Mouse (Mus musculus): ENCODE data around the gene Ube3b. TPM values are rescaled to one million over a fixed set of nuclear protein-coding genes. Genes with fewer than 3 reads are reported as not detected.

The Ube3b gene
- polyA plus RNA-seq (2015; fragmentation: Nextera tagmentation; extraction: Ambion mirVana): 29.4 and 29.7 TPM in 2 replicates

DNA sequence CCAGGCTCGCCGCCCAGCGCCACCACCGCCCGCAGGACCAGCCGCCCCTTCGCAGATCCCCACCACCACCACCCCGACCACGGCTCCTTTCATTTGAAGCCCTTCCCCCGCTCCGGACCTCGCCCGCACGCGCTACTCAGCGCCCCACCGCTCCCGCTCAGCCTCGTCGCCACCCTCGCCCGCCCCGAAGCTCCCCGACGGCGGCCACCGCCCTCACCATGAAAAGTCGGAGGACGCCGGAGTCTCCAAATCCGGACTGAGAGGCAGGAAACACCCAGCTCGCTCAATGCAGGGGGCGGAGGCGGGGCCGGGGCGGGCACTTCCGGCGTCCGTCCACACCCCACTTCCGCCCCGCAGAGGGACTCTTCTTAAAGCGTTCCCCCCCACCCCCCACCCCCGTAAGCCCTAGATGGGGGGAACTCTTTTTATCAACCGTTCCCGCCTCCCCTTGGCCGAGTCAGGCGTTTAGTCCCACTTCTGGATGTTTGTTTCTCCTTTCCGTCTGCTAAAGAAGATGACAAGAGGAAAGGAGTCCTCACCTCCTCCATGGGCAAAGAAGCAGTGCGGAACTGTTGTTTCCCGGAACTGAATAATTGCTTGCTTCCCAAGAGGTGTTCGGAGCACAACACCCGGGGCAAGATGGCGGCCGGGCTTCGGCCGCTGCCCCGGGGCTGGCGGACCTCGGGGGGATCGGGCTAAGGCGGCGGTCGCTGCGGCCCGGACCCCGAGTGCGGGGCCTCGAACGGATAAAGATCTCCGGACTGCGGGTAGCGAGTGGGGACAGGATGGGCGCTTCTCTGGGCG is at the start of gene Ube3b, which contains the start of gene Kctd10:
TSS of gene Ube3b (plus strand) at position 399 of the 804 bp plus-strand sequence.
TSS of gene Kctd10 (minus strand) at position 300 of the 804 bp plus-strand sequence.
- DNase-seq (ENCODE audit: low spot score): peak; percentile 94

DNA sequence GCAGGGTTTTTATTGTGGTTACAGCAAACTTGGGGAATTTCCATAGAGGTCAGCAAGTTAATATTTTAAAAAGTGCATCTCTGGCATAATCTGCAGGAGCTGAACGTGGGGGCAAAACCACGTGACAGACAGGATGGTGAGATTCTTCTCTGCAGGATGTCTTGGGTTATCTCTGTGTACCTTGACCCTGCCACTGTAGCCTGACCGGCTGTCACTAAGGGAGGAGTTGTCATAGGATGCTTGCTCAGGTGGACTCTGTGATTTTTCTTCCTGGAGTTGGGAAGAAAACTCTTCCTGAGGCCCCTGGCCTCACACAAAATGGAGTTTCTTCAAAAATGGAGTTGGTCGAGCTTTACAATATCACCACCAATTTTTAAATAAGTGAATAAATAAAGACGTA is 37.4 kb upstream of the Ube3b start:
- no peak for DNase-seq (ENCODE audit: low spot score)

DNA sequence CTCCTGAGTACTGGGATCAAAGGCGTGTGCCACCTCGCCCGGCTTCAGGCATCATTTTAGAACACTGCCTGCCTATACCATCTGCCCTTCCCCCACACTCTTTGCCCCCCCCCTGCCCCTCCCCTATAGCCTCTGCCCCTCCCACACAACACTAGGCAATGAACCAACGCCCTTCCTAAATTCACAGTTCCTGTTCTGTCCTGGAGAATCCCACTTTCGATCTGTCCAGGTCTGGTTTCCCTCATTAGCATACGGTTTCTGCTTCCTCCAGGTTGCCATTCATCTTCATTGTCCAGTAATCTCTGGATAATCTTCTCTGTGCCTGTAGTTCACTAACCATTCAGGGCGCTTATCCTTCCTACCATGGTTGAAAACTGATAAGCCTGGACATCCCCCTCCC is 36.8 kb upstream of the Ube3b start:
- DNase-seq (ENCODE audit: low spot score): no peak

DNA sequence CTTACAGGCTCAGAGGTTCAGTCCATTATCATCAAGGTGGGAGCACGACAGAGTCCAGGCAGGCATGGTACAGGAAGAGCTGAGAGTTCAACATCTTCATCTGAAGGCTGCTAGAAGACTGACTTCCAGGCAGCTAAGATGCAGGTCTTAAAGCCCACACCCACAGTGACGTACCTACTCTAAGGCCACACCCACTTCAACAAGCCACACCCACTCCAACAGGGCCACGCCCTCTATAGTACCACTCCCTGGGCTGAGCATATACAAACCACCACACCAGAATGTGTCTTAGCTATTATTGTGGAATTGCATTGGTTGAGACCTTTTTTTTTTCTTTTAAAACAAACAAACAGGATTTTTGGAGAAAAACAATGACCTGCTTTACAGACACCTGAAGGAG is 34.9 kb upstream of the Ube3b start:
- DNase-seq (ENCODE audit: low spot score): peak; percentile 38

DNA sequence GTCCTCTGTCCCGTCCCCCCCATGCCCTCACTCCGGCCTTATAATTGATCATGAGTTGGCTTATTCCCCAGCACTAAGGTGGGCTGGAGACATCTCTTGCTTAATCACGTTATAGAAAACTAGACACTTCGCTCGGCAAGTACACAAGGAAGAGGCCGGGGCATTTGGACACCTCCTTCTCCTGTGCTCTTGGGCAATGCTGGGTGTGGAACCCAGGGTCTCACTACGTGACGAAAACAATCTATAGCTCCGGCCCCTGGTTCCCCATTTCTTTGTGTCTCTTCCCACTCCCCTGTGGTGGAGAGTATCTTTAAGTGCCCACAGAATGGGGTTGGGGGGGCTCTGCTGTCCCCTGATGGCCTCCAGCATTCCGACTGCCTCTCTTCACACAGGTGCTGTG is 33.4 kb upstream of the Ube3b start:
- no peak for DNase-seq (ENCODE audit: low spot score)

DNA sequence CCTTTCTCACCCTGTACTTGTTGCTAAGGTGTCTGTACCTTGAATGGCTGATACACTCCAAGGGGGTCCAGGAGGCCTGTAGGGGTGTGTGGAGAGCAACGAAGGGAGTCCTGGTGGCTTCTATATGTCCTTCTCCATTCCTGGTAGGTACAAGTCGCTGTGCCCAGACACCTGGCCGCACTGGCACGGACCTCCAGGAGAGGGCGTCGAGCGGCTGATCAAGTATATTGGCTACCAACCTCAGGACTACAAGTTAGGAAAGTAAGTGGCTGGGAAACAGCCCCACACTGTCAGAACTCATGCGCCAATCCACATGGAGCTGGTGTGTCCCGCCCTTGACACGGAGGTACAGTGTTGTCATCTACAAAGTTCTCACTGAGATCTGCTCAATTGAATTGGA is 28.9 kb upstream of the Ube3b start:
- no peak for DNase-seq (ENCODE audit: low spot score)

DNA sequence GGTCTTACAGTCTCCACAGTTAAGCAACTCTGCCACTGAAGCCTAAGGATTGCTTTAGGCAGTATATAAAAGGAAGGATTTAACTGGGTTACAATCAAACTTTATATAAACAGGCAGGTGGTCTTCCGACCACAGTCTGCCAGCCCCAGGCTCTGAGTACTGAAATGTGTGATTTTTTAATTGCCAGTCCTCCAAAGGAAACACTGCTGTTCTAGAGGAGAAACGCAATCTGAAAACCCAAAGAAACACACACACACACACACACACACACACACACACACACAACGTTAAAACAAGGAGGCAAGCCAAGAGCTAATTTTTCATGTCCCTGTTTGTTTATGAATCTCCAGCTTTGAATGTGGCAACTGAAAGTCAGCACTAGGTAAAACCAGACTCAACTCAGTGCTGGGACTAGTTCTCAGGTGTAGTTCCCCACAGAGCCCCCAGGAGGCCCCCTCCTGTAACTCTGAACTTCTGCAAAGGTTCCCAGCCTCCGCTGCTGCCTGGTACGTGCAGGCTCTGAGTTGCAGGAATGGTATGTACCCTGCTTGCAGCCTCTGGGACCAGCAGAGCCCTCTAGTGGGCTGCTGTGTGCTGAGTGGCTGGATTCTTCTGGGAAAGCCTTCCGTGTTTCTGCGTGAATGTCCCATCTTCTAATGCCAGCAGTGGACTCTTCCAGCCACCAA is 24.0 kb upstream of the Ube3b start:
- peak; percentile 85 for DNase-seq (ENCODE audit: low spot score)

DNA sequence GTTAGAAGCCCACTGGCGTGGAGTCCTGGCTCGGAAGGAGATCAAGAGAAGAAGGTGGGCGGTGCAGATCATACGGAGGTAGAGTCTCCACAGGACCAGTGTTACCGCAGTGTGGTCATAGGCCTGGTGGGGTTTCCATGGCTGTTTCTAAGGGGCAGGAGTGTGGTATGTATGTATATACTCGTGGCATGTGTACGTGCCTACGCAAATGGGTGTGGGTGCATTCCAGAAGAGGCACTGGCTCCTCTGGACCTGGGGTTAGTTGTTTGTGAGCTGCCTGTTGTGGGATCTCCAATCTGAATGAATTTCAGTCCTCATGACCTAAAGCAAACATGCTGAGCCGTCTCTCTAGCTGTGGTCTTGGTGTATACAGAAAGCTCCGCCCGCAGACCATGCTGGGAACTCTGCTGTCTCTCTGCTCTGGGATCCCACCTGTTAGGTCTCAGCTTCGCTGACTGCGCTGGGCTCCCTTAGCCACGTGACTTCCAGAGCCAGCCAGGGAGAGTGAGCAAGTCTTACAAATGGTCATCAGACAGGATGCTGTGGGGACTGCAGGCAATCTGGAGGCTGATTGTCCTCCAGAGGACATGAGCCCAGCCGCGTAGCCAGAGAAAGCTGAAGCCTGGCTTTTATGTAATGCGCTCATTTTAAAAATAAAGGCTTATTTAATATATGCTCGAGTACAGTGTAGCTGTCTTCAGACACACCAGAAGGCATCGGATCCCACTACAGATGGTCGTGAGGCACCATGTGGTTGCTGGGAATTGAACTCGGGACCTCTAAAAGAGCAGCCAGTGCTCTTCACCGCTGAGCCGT is 23.3 kb upstream of the Ube3b start:
- DNase-seq (ENCODE audit: low spot score): no peak

DNA sequence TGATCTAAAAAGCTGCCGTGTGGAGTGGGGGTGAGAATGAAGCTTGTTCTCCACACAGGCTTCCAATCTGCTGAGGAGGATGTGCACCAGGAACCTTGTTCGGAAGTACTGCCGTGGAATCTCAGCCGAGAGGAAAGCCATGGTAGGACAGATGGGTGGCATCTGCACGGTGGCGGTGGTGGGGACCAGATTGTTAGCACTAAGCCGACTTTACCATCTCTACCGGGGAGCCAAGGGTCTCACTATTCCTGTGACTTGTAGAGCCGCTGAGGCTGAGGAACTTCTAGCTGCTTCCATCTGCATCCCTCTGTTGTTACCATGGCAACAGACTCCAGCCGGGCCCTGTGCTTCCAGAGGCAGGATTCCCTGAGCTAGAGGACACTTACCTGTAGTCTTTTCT is 21.6 kb upstream of the Ube3b start:
- no peak for DNase-seq (ENCODE audit: low spot score)

DNA sequence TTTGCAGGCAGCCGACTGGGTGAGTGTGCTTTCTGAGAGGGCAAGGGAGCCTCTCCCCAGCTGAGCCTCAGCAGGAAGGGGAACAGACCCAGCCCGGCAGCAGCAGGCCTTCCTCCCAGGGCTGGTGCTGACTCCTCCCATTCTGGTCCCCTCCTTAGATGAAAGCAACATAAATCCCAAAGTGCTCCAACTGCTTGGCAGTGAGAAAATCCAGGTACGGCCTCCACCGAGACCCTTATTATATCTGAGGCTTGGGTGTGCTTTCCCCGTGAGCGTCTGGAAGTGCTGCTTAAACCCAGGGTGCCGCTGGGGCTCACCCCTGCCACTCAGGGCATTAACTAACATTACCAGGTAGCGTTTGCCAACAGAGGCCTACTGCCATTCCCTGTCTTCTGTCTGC is 20.8 kb upstream of the Ube3b start:
- no peak for DNase-seq (ENCODE audit: low spot score)

DNA sequence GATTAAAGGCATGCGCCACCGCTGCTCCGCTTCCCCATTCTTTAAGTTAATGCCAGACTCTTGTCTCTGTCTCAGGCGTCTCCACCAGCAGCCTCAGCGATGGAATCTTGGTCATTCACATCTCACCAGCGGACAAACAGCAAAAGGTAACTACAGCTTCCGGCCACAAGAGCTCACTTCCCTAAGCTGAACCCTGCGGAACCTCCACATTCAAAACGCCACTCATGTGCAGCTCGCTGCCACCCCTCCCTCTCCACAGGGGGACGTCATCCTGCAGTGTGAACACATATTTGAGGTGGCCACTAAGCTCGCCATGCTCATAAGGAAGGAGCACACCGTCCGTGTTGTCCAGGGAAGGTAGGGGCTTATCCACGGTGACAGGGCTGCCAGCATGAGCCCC is 19.4 kb upstream of the Ube3b start:
- no peak for DNase-seq (ENCODE audit: low spot score)

DNA sequence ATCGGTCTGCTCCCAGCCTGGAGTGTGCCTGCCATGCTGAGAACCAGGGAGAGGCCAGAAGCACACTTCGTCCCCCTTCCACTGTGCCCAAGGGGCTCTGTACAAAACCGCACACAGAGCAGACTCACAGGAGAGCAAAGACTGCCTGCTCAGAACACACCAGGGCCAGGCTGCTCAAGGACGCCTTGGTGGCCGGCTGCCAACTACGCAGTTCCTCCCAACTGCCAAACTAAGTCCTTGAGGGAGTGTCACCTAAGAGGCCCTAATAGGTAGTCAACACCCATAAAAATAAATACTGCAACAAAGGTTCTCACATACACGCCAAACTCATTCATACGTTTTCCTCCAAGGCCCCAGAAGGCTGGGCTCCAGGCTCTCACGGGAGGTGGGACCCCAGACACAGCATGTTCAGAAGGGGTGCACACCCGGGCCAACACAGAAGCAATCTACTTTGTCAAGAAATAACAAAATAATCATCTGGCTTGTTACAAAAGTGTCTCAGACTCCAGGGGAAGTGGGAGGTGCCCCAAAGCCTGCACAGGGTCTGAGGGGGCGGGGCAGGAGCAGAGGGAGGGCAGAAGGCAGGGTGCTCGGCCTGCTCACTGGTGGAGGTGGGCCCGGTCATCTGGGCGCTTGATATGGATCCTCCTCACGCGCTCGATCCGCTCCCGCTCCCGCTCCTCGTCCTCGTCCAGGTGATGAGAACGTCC is 15.2 kb upstream of the Ube3b start:
- no peak for DNase-seq (ENCODE audit: low spot score)

DNA sequence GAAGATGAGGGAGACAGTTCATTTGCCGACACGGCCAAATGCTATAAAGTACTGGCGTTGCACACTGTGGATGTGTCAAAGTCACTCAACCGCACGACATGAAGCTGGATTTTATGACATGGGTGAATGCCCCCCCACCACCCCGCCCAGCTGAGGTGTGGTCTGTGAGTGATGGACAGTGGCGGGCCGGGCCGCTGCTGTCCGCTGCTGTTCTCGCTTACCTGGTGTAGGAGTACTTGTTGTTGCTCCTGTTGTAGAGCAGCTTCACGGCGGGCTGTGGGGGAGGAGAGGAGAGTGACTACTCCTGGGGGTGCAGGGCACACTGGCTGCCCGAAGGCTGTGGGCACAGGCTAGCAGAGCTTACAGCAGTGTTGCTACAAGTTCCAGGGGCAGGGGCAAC is 12.3 kb upstream of the Ube3b start:
- DNase-seq (ENCODE audit: low spot score): no peak

DNA sequence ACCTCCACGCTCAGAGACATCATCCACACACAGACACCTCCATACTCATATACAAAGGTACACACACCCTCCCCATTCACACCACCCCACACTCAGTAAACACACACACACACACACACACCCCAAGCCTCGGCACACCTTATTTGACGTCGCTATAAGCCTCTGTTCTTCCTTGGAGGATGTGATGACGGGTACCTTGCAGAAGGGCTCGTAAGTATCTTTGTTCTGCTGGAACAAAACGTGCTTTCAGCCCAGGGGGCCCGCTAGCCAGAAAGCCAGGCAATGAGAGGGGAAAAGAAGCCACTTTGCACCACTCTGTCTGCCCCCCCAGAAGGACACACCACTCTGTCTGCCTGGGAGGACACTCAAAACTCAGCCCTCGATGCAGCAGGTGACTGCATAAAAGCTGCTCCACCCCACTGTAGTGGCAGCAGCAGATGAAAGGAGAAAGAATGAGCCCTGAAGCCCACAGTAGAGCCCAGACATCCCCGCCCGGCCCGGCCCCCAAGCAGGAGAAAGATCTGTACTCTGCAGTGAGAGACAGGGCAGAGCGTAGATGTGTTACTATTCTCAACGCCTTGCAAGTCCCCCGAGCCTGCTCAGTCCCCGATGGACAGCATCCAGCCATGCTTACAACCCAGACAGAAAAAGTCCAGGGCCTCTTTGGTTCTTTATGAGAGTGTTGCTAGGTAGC is 11.5 kb upstream of the Ube3b start:
- DNase-seq (ENCODE audit: low spot score): no peak

DNA sequence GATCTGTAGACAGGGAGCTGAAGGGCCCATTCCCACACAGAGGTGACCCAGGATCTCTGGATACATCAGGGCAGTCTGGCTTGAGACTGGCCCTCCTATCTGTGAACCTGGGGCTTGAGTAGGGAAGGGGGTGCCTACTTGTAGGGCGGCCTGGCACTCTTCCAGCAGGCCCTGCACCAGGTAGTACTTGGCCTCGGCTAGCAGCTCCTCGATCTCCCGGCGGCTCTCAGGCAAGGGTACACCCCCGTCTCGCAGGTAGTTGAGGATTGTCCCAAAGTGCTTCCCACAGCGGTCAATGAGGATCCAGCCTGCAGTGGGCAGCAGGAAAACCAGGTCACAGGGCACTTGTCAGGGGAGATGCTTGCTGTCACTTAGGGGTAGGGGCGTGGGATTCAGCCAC is 10.5 kb upstream of the Ube3b start:
- no peak for DNase-seq (ENCODE audit: low spot score)

DNA sequence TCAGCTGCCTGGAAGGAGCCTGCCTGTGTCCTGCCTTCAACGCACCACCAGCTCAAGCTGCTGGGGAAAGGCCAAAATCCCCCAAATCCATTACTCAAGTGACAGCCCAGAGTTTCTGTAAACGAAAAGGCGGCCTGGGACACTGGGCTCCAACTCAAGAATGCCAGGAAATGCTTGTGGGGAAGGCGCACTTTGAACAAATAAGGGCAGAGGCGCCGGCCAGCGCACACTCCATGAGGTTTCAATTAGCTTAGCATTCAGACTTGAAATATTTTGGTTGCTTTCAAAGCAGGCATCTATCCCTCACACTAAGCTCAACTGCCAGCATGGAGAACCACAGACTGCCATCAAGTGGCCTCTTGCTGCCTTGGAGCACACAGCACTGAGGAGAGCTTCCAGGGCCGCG is 10.0 kb upstream of the Ube3b start:
- DNase-seq (ENCODE audit: low spot score): no peak

DNA sequence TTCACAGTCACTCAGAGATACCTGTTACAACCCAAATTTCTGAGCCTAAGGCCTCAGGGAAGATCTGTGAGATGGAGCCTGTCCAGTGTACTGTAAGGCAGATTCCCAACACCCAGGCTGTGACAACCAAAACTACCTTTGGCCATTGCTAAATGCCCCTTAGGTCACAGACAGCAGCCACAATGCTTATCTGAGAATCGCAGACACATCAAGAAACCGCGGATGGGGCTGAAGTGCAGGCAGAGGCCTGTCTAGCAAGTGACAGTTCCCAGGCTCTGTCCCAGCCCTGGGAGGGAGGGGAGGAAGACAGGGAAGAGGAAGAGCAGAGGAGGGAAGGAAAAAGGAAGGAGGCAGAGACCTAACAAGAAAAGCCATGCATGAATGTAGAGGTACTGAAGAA is 9.1 kb upstream of the Ube3b start:
- no peak for DNase-seq (ENCODE audit: low spot score)

DNA sequence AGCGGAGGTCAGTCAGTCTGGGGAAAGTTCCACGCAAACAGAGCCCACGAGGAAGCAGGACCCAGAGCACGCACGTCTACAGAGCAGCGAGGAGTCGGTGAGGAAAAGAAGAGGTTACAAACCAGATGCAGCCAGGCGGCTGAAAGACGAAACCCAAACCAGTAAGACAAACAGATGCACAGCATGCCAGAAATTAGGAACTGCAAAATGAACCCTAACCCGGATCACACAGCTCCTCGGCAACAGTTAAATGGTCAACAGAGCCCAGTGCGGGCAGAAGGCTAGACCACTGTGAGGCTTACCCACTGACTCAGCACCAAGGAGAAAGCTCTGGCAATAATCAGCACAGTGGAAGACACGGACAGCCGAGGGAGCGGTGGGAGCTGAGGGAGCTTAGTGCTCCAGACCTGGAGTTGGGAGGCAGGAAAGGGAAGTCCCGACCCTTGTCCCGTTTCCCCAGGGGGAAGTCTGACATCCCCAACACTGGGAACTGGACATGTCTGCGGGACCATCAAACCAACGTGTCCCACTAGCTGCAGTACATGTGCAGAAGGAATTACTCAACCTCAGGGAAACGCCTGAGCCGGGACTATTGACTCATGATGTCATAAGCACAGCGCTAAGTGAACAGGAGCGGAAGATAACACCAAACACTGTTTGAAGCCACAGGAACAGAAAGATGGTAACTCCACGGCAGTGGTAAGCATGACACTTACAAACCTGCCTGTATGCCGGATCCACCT is 8.5 kb upstream of the Ube3b start:
- no peak for DNase-seq (ENCODE audit: low spot score)

DNA sequence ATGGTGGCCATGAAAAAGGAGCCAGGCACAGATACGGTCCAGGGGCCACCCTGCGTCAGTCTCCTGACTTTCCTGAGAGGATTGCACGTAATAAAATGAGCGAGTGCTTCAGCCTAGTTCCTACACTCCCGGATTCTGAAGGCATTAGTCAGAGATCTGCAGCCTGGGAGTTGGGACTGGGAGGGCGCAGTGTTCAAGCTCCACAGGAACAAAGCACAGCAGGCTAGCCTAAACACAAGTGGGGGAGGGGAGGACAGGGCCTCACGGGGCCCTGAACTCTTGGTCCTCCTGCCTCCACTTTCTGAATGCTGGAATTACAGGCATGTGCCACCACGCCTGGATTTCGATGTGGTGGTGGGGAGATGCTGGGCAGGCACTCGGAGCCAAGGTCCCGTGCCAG is 7.8 kb upstream of the Ube3b start:
- DNase-seq (ENCODE audit: low spot score): no peak

DNA sequence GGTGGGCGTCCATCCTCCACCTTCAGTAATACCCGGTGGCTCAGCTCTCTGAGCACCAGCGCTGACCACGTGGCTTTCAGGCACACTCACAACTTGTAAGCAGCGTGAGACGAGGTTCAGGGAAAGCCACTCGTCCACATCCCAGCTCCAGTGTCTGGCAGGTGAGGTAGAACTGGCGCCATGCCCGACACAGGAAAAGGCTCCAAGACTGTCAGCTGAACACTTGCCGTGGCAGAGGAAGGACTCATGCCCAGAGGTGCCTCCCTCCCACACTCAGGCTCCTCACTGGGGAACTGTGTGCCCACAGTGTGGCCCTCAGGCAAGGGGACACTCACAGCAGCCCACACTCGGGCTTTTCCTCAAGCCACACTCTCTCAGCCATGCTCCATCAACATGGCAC is 7.2 kb upstream of the Ube3b start:
- DNase-seq (ENCODE audit: low spot score): no peak

Measured in thymus, postnatal 0 days (tissue).